Mouse (Mus musculus) CD8-positive naive resting alpha-beta T cell, adult 57 days (primary cell): ENCODE data around the gene Mboat2. TPM values are rescaled to one million over a fixed set of nuclear protein-coding genes. Genes with fewer than 3 reads are reported as not detected.

Experiments used
- total RNA-seq: library from RNA; stranded (reverse); gene quantifications from one replicate; pipeline ENCODE4 v1.2.4, GENCODE M21; 2023

Mboat2 gene
- total RNA-seq, result not detected

DNA sequence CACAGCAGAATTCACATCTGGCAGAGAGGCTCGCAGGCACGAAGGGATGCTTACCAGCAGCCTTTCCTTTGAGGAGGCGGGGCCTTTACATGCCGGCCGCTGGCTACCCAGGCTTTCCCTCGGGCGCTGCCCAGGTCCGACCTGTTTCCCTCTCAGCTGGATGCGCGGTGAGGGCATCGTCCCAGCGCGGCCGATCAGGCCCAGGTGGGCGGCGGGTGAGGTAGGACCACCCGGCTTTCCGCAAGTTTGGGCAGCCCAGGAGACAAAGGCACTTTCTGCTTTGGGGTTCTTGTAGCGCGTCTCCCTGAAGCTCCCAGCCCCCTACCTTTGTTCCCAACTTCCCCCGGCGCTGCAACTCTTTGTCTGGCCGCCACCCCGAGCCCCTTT is at the start of gene Mboat2:
TSS of gene Mboat2 (plus strand) at position 114 of the 387 bp plus-strand sequence.

DNA sequence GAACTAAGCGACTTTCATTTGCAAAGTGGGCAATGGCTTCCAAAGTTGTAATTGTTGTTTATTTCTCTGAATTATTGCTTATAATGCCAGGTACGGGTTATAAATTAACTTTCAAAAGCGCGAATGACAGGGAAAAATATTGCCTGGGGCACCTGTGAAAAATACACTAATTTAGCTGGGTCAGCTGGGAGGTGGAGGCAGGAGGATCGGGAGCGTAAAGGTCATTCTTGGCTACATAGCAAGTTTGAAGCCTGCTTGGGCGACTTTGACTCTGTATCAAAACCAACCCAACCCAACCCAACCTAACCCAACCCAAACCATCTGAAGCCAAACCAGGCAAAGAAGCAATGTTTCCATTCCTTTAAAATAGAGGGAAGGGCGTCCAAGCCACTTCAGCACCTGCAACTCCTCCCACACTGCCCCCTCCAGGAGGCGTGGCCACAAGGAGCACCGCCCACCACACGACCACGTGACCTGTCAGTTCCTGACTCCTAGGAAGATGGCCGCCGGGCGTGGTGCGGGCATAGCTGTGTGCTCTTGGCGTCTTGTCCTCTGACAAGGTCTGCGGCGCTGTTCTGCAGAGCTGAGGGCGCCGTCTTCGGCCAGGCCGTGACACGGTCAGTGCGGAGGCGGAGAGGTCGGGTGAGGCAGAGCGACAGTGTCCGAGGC is 143.9 kb downstream of the Mboat2 start, which contains the start of gene Kidins220:
TSS of gene Kidins220 (plus strand) at position 480 of the 669 bp plus-strand sequence.

Other genes starting within 250 kb of the Mboat2 start
- gene Klf11, start 179.6 kb upstream of the Mboat2 start, total RNA-seq, result 30.5 TPM
- not detected for gene Cys1, start 149.1 kb upstream of the Mboat2 start, total RNA-seq
- 5.5 TPM for gene Rrm2, start 122.6 kb upstream of the Mboat2 start, total RNA-seq
- gene Kidins220, start 144.0 kb downstream of the Mboat2 start, total RNA-seq, result 97.5 TPM